Mouse (Mus musculus) liver, embryonic 15.5 days (tissue): Measurements from ENCODE around the gene Pprc1. TPM values are rescaled to one million over a fixed set of nuclear protein-coding genes. Genes with fewer than 3 reads are reported as not detected.

ENCODE experiments used
- polyA plus RNA-seq: library from polyadenylated mRNA; unstranded; fragments of >200 nt; fragmentation: Nextera tagmentation; extraction: Ambion mirVana; gene quantifications from 2 replicates; pipeline ENCODE4 v1.2.1, GENCODE M21; 2015

Gene Pprc1
- polyA plus RNA-seq, 1 experiment from 2014 or later, result 15.7 TPM

Other genes with a start within 250 kb of the Pprc1 start
- 2.4 and 2.5 TPM in 2 replicates for gene Kcnip2, start 228.8 kb upstream of the Pprc1 start, polyA plus RNA-seq
- gene Armh3, start 46.4 kb upstream of the Pprc1 start, polyA plus RNA-seq, result 4.0 and 4.1 TPM in 2 replicates
- 3.0 and 3.2 TPM in 2 replicates for gene Hps6, start 41.4 kb upstream of the Pprc1 start, polyA plus RNA-seq
- 27.0 and 31.2 TPM in 2 replicates for gene Ldb1, start 328 bp downstream of the Pprc1 start, polyA plus RNA-seq
- 47.3 and 48.8 TPM in 2 replicates for gene Nolc1, start 31.0 kb downstream of the Pprc1 start, polyA plus RNA-seq
- gene Elovl3, start 87.0 kb downstream of the Pprc1 start, polyA plus RNA-seq, result 0.13 TPM in 1 of 2 replicates, not detected in the other
- 0.28 and 0.30 TPM in 2 replicates for gene Pitx3, start 103.4 kb downstream of the Pprc1 start, polyA plus RNA-seq
- gene Gbf1, start 107.6 kb downstream of the Pprc1 start, polyA plus RNA-seq, result 18.3 and 20.8 TPM in 2 replicates